Mouse (Mus musculus): ENCODE data around the gene Tefm. TPM values are rescaled to one million over a fixed set of nuclear protein-coding genes. Genes with fewer than 3 reads are reported as not detected.
A peak's percentile ranks its signal among the peaks of the same experiment; 100 is the strongest.

The Tefm gene
- polyA plus RNA-seq, 1 experiment from 2014 or later, result 7.9 TPM

DNA sequence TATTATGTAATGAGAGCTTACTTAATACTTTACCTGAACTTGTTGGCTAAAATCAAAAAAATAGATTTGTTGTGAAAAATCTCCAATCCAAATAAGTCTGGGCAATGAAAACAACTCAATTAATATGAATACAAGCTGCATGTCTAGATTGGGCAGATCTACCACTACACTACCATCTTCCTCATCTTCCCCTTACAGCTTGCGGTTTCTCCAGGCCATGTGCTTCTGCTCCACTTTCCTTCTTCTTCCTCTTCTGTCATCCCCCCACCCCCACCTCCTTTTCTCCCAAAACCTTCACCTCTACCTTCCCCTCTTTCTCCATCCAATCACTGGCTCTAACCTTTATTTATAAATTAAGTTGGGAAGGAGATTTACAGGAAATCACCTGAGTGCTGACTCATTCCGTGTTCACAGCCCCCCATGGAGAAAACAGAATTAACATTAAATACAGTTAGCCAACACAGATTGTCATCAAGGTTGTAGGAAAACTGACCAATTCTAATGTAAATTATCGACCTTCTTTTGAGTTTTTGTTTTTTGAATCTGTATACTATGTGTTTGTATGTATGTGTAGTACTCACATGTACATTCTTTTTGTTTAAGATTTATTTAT, 43.4 kb downstream of the Tefm start:
- H3K4me3 ChIP-seq (ENCODE audit: inconsistent target), result no peak overlapping the region
- peaks cover 22% of the 10 kb centered on the region for H3K79me2 ChIP-seq (ENCODE audit: inconsistent target)
- no peak overlapping the region for H3K27ac ChIP-seq
- WGBS (ENCODE audit: missing documents), result 56% methylated on average over 3 of the region's 3 CpGs
- no peaks in the 10 kb centered on the region for H3K36me3 ChIP-seq (ENCODE audit: inconsistent target)

DNA sequence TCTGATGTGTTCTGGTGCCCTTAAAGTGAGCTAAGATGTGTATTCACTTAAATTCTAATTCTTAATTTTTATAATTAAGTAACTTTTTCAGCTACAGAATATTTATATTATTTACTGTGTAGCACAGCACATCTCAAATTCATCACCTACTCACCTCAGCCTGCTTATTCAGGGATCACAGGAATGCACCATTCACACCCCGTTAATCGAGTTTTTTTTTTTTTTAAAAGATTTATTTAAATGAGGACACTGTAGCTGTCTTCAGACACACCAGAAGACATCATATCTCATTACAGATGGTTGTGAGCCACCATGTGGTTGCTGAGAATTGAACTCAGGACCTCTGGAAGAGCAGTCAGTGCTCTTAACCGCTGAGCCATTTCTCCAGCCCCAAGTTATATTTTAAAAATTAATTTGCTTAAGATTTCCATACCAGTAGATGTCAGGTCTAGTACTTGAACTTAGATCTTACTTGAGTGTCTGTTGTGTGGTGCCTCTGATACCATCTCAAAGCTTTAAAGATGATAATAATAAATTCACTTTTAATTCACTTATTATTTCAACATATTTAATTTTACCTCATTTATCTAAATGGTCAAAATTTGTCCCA, 51.3 kb downstream of the Tefm start:
- peaks cover 57% of the 10 kb centered on the region for H3K79me2 ChIP-seq (ENCODE audit: inconsistent target)
- peak overlapping the region; percentile 78 for H3K4me3 ChIP-seq (ENCODE audit: inconsistent target)
- WGBS (ENCODE audit: missing documents), result 46% methylated on average over 3 of the region's 3 CpGs
- H3K36me3 ChIP-seq (ENCODE audit: inconsistent target), result no peaks in the 10 kb centered on the region
- H3K27ac ChIP-seq, result no peak overlapping the region

DNA sequence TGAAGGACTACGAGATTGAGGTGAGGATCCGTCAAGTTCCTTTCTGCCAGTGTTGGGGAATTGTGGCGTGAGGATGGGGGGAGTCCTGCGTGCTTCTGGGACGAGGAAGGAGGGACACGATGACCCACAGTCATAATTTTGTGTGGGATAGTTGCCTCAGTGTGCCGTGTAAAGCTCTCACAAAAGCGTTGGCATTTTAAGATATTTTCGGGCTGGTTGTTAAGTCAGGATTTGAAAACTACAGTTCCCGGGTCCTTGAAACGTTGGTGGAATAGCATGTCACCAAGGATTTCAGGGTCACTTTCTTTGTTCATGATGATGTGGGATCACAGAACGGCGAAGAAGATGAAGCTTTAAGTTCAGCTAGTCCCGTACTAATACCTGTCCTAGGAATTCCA, 52.2 kb downstream of the Tefm start:
- H3K4me3 ChIP-seq (ENCODE audit: inconsistent target), result peak overlapping the region; percentile 78
- WGBS (ENCODE audit: missing documents), result 0% methylated on average over 14 of the region's 14 CpGs
- no peaks in the 10 kb centered on the region for H3K36me3 ChIP-seq (ENCODE audit: inconsistent target)
- peak overlapping the region; percentile 32; the same call in 1 of the 2 replicates for H3K27ac ChIP-seq
- H3K79me2 ChIP-seq (ENCODE audit: inconsistent target), result peaks cover 49% of the 10 kb centered on the region

DNA sequence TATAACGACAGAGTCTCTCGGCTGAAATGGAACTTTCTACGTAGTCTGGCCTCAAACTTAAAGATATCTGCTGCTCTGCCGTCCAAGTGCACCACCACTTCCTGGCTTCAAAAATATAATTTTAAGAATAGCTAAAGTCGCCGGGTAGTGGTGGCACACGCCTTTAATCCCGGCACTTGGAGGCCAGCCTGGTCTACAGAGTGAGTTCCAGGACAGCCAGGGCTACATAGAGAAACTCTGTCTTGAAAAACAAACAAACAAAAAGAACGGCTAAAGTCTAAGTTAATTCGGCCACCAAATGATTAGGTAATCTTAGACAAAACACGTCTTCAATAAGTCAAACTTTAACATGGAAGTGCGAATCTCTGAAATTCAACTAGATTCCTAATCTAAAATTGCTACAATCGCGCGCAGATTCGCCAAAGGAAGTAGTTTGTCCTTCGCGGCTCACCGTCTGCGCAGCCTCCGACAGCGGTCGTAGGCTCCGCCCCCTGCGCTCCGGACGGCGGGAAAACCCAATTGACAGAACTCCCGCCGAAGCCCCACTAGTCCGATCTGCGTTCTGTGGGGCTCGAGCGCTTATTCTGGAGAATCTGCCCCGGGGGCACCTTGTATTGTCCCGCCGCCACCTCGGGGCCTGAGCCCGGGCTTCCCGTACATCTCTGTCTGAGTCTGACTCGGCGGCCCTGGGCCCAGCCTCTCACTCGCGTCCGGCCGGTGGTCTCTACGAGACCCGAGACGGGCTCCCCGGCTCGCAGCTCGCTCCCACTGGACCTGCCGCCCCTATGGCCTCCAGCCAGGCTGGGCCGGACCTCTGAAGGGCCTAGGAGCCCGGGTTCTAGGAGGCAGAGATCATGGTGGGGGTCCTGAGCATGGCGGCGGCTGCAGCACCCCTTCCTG, 52.8 kb downstream of the Tefm start, which contains the start of gene Atad5:
TSS of gene Atad5 (plus strand) at position 484 of the 900 bp plus-strand sequence.
- 4% methylated on average over 56 of the region's 57 CpGs for WGBS (ENCODE audit: missing documents)
- Histone ChIP-seq H3K4me3 (ENCODE audit: inconsistent target) (peak within 1 kb of the TSS; percentile 78), H3K27ac (peak within 1 kb of the TSS; percentile 32; the same call in 1 of the 2 replicates), H3K36me3 (ENCODE audit: inconsistent target) (no peaks in the 10 kb centered on the region), H3K79me2 (ENCODE audit: inconsistent target) (peaks cover 47% of the 10 kb centered on the region)

DNA sequence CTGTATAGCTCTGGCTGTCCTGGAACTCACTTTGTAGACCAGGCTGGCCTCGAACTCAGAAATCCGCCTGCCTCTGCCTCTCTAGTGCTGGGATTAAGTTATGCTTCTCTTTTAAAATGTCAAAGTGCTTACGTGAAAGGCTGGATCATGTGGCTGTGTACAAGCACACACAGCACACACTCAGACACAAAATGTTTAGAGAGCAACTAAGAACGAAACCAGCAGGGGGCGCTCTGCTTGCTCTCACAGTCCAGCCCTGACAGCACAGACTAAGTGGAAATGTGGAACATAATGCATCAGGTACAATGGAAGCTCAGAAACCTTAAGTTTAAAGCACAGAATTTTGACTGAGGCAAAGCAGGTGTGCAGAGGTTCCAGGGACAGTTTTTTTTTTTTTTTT, 55.1 kb downstream of the Tefm start:
- Histone ChIP-seq H3K27ac (no peak overlapping the region), H3K79me2 (ENCODE audit: inconsistent target) (peaks cover 26% of the 10 kb centered on the region), H3K36me3 (ENCODE audit: inconsistent target) (no peaks in the 10 kb centered on the region), H3K4me3 (ENCODE audit: inconsistent target) (no peak overlapping the region)
- WGBS (ENCODE audit: missing documents), result 22% methylated on average over 5 of the region's 5 CpGs

Other genes with a start within 250 kb of the Tefm start
- gene Utp6, start 179.8 kb downstream of the Tefm start, polyA plus RNA-seq (2018), result 27.8 to 53.2 TPM (median 43.3 TPM) in 3 replicates
- 19.6 to 30.9 TPM (median 24.4 TPM) in 3 replicates for gene Suz12, start 149.1 kb downstream of the Tefm start, polyA plus RNA-seq (2018)
- gene Crlf3, start 61.2 kb downstream of the Tefm start, polyA plus RNA-seq (2018), result 27.5 to 59.0 TPM (median 37.3 TPM) in 3 replicates
- 1.5 to 6.1 TPM (median 1.9 TPM) in 3 replicates for gene Atad5, start 52.8 kb downstream of the Tefm start, polyA plus RNA-seq (2018)
- 54.5 to 101 TPM (median 85.2 TPM) in 3 replicates for gene Adap2, start 11.9 kb upstream of the Tefm start, polyA plus RNA-seq (2018)
- 8.8 to 30.5 TPM (median 15.2 TPM) in 3 replicates for gene Rnf135, start 41.7 kb upstream of the Tefm start, polyA plus RNA-seq (2018)
- gene Rhot1, start 66.8 kb upstream of the Tefm start, polyA plus RNA-seq (2018), result 29.4 to 36.6 TPM (median 30.4 TPM) in 3 replicates
- 0.03 TPM in 1 of 3 replicates, not detected in the others for gene Rhbdl3, start 158.7 kb upstream of the Tefm start, polyA plus RNA-seq (2018)
- 7.2 to 10.3 TPM (median 9.5 TPM) in 3 replicates for gene 5730455P16Rik, start 235.9 kb upstream of the Tefm start, polyA plus RNA-seq (2018)
- 96.5 to 123 TPM (median 112 TPM) in 3 replicates for gene Zfp207, start 241.1 kb upstream of the Tefm start, polyA plus RNA-seq (2018)